Mouse (Mus musculus) kidney, adult 9 months (tissue): ENCODE measurements around the gene Klf16.

ENCODE experiments used
- DNase-seq: peaks from one replicate; pipeline ENCODE4 v3.0.0; 2022

The Klf16 gene

DNA sequence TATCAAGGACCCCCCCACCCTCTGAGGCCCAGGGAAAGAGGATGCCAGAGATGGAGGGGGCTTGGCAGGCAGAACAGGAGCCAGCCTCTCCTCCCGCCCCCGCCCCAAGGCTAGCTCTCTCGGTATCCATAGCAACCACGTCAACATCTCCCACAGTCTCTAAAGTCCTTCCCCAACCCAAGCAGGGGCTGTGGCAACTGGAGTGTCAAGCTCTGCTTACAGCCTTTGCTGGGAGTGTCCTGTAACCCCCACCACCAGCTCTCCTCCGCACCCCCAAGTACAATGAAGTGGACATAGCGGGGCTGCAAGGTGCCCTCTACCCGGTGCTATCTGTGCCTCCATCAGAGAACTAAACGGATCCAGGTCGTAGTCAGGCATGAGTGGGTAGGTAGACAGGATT, 3.2 kb downstream of the Klf16 start:
- no peak for DNase-seq

DNA sequence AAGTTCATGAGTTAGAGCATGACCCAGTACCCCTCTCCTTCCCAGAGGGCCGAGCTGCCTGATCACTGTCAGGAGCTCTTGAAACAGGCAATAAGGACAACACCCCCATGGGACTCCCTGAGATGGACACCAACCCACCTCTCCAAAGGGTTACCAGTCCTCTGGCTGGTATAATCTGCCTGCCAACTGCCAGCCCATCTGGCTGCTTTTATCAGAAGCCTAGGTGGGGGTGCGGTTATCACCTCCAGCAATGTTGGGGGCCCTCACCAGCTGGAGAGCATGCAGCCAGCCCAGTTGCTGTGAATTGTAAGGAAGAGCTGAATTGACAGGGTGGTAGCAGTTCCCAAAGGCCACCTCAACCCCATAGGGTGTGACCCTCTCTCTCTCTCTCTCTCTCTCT, 4.6 kb downstream of the Klf16 start:
- no peak for DNase-seq

DNA sequence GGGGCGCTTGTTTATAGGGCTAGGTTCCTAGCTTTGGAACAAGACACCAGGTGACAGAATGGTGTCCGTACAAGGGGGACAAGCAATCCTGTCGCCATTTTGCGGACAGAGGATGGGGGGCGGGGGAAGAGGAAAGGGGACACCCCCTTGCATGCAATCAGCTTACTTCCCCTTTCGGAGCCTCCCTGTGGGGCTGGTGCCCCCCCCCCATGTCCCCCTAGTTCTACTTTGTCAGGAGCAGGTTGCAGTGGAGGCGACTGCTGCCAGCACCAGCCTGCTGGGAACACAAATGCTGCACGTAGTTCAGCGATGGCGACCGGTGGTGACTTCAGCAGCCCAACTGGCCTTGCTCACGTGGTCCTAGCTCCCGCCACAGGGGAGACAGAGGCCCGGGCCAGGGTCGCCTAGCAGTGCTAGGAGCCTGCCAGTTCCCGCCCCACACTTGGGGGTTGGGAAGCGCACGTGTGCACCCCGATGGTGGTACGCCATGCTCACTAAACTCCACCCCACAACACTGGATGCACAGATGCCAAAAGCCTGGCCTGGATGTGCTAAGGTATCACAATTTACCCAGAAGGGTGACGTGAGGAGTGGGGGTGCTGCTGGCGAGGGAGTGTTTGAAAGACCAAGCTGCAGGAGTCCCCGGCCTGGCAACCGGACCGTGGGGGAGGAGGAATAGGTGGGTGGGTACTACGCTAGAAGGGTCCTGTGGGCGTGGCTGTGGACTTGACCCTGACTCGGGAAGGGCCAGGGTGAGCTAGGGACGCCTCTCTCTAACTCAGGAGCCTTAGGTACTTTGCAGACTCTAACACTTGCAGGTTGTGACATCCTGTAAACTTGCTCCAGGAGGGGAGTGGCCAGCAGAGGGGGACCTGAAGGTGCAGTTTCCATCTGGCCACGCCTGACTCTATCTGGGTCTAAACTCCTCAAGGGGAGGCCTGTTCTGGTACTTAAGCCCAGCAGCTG, 6.0 kb downstream of the Klf16 start:
- DNase-seq, result no peak

DNA sequence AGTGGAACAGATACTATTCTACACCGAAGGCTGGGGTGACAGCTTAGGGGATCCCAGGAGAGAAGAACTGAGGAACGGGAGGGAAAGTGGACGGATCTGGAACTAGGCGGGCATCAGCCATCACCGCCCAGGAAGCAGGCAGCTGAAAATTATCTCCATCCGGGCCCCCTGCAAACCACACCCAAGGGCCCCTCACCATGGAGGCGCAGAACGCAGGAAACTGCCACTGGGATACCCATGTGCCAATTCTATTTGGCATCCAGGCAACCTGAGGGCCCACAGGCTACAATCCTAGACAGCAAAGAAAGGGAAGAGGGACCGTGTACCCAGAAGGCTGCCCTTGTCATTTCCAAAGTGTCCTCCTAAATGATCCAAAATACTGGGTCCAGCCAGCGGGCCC, 6.7 kb downstream of the Klf16 start:
- DNase-seq, result no peak

DNA sequence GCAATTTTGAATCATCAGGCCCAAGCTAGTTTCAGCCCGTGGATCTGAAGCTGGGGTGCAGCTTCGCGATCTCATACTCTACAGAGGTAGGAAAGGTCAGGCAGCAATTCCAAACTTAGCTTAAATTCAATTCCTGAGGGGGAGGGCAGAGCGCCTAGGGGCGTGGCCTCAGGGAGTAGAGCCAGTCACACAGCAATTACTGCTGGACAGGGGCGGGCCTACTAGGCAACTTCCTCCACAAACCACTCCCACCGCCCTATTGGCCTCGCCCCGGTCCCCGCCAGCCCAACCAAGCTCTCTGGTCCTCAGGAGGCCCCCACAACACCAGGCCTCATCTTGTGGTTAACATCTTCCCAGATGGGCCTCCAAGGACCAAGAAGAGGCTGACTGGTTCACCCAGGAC, 7.5 kb downstream of the Klf16 start:
- peak; percentile 80 for DNase-seq

DNA sequence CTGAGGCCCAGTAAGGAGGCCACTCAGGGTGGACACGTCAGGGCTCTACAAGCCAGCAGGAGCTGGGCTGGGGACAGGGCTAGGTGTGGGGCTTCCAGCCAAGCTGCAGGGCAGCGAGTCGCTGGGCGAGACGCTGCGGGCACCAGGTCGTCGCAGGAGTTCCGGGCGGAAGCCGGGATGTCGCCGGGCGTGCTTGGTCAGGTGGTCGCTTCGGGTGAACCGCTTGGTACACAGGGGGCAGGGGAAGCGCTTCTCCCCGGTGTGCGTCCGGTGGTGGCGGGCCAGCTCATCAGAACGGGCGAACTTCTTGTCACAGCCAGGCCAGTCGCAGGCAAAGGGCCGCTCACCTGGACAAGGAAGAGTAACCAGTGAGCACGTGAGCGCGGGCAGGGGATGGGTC, 8.2 kb downstream of the Klf16 start:
- no peak for DNase-seq

DNA sequence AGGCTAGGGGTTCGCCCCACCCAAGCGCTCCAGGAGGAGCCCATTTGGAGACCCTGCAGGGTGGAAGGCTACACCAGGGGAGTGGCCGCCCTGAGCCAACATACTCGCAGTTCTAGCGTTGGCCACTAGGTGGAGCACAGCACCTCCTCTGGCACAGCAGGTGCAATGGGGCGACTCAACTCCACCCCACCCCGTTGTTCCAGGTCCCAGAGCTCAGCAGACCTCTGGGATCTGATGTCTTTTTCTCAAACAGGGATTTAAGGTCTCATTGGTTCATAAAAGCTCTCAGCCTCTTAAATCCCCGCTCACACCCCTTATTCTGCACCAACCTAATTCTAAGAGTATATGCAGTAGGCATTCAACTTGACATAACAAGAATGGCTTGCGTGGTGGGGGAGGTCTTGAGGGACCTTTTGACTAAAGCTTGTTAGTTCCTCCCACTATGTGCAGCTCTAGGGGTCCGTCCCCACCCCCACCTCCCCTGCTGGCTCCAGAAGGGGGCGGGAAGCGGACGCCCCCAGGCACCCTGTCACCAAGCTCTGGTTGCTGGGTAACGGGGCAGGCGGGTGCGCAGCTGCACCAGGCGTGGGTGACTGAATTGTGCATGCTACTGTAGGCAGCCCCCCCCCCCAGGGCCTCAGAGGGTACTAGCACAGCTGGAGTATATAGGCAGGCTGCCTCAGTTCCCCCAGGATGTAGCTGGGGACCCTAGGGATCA, 10.6 kb downstream of the Klf16 start:
- DNase-seq, result peak; percentile 88

DNA sequence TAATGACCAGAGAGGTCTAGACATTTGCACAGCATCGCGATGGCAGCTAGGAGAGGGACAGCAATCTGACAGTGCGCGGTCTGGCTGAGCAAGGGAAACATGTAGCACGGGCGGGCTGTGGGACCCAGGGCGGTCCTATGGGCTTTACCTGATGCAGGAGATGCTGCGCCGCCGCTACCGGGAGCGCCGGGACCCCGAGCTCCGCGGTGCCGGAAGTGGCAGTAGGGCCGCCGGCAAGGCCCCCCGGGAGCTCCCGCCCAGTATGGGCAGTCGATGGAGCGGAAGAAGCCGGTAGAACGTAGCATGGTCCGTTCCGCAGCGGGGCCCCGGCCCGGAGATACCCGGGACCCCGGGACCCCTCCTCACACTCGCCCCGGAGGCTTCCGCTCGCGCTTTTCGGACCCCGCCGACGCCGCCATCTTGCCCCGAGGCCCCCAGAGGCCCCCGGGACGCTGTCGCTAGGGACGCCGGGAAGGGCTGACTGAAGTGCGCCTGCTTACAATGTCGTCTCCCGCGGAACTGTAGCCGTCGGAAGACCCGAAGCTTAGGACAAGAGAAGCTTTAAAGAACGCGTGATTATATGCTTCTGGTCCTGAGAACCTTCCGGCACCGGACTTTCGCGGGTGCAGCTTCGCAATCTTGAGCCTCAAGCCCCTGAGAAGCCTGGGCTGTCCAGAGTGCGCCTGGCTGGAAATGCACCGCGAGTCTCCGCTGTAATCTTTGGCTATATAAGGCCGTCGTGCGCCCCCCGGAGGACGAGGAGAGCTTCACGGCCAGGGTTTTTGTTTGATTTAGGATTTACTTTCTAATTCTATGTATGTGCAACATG, 15.8 kb downstream of the Klf16 start, which contains the start of gene Rexo1:
Rexo1 (minus strand) TSS at position 445 of the 829 bp plus-strand sequence.
- peak; percentile 97 for DNase-seq

DNA sequence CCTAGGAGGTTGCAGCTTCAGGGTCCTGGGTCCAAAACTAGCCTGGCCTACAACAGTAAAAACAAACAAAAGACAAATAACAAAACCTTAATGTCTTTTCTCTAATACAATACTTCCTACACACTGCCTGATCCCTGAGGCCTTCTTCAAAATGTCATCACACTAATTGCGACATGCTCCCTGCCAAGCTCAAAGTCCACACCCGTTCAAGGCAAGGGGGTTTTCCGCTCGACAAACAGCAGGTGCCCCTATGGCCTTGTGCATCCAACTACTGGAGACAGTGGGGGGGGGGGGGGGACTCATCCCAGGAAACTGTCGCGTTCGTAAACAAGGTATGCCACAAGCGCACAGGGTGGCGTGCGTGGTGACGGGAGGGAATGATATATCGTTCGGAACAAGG, 16.5 kb downstream of the Klf16 start:
- DNase-seq, result peak; percentile 56

DNA sequence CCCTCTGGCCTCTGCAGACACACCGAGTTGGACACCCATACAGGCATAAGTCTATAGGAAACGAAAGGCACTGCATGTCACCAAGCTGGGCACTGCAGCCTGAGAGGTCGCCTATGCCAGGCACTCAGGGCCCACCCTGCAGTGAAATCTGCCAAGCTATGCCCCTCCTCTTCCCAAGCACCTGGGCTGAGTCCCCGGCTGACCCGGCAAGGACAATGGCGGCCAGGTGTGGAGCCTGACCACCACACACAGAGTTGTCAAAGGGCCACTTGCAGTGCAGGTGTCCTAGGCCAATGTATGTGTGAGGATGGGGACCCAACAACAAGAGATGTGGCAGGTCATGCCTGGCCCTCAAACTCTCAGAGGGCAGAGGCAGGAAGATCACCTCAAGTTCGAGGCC, 17.7 kb downstream of the Klf16 start:
- DNase-seq, result no peak

DNA sequence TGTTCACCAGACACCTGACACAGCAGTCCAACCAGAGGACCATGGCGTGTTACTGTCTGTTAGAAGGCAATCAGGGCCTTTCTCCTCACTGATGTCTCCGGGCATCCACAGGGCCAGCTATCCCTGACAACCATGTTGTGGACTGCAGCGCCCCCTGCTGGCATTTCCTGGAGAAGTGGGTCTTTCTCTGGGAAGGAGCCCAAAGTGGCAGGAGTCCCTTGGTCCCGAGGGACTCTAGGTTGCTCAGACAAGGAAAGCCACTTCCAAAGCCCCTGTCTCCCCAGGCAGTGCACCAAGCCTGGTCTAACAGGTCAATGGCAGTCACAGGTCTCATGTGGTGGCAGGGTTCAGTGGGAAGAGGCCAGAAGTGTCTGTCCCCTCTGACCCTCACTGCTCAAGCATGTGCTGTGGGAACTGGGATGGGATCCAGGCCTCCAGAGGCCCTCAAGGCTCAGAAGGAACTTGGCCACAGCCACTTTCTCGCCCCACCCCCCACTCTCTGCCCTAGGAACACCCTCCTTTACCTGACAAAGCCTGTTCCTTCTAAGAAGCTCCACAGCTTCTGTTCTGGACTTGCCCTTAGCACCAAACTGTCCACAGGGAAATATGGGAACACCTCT, 19.7 kb downstream of the Klf16 start:
- DNase-seq, result peak; percentile 88

DNA sequence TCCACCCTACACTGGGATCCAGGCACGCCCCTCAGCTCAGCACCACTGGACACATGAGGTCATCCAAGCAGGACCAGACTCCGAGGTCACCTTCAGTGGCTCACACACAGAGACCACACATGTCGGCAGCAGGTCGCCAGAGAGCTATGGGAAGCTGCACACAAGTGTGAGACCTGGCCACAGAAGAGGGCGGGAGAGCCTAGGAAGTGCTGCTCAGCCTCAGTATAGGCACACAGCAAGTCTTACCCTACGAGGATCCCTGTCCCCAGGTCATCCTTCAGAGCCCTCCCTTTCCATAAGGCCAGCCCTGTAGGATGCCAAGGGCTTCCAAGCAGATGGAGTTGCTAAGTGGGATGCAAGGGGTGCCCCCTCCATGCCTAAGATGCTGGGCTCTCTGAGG, 23.1 kb downstream of the Klf16 start:
- no peak for DNase-seq

DNA sequence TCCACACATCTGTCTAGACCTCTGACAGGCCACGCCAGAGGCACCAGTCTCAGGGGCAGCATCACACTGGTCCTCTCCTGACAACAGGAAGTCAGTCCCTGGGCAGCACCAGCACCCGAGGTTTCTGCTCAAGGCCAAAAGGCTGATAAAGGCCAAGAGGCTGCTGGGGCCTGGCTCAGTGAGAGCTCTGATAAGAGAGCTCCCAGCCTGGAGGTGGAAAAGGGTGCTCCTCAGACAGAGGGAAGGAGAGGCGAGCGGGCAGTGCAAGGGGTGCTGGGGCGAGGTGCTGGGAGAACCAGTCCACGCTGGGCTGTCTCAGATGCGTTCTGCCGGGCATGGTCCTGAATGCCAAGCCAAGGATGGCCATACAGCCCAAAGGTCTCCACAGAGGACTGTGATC, 23.5 kb downstream of the Klf16 start:
- DNase-seq, result no peak

DNA sequence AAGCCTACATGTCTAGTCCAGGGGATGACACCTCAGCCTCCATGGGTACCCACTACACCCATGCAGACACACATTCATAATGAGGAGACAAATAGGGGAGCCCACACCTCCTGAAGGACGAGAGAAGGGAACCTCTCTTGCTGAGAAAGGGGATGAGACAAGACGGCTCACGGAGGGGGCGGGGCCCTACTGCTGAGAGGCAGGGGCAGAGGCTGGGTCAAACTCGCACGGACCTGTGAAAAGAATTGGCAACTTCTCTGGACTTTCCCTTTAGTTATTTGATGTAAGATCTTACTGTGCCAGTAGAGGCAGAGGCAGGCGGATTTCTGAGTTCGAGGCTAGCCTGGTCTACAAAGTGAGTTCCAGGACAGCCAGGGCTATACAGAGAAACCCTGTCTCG, 24.8 kb downstream of the Klf16 start:
- DNase-seq, result no peak

DNA sequence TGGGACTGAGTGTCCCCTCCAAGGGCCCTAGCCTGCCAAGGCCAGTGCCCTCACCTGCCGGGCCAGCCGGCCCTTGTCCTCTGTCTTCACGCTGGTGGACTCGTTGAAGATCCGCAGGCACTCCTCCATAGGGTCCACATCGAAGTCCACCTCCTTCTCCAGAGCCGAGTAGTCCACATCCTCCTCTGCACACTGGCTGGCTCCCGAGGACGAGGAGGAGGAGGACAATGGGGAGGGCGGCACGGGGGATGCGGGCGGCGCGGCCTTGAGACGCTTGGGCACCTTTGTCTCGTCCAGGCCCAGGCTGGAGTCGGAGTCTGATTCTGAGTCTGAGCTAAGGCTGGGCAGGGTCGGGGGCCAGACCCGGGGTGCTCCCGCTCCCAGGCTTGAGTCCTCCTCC, 27.8 kb downstream of the Klf16 start:
- no peak for DNase-seq

DNA sequence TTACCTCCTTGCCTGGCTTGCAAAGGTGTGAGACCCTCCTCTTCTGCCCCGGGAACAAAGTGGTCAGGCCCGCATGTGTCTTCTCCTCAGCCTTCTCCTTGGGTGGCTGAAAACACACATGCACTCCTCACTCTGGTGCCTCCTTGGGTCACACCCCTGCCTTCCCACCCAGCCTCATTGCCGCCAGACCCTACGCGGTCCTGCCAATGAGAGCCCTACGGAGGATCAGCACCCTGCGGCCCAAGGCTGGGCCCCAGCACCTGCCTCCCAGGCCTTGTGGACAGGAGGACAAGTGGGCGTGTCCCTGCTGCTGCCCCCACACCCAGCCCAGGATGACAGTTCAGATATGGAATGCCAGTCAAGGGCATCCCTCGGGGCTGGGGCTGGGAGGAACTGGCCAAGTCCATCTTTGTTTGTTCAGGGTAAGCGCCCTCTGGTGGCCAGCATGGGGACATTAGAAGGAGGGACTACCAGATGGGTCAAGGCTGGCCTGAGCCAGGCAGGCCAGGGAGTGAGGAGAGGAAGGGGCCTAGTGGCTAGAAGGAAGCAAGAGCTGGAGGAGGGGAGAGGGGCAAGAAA, 28.6 kb downstream of the Klf16 start:
- DNase-seq, result peak; percentile 56

DNA sequence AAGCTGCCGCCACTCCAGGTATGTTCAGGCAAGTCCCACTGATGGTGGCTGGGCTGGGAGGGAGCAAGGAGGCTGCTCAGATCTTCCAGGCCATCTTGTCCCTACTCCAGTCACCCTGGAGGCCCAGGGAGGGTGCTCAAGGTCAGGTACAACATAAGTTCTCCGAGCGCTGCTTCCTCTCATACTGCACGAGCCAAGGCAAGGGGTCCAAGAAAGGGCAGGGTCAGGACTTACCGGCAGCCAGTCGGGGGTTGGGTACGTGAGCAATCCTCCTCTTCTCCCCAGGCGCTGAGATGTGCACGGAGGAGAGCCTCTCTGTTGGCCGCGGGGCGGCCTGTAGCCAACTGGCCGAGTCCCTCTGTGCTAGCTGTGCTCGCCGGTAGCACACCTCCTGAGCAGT, 29.6 kb downstream of the Klf16 start:
- DNase-seq, result no peak

DNA sequence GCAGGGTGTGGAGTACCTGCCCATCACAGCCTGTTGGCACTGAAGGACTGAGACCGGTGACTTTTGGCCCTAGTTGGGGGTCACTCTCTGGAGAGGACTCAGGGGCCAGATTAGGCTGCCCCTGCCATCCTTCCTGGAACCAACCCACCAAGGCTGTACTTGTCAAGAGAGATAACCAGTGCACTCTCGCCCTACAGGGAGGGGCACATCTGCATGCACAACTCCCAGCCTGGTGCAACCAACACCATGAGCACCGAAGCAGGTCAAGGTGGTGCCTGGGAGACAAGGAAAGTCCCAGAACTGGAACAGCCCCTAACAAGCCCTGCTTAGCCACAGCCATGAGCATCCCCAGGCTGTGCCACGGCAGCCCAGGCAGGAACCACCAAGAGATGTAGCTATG, 30.2 kb downstream of the Klf16 start:
- DNase-seq, result no peak

DNA sequence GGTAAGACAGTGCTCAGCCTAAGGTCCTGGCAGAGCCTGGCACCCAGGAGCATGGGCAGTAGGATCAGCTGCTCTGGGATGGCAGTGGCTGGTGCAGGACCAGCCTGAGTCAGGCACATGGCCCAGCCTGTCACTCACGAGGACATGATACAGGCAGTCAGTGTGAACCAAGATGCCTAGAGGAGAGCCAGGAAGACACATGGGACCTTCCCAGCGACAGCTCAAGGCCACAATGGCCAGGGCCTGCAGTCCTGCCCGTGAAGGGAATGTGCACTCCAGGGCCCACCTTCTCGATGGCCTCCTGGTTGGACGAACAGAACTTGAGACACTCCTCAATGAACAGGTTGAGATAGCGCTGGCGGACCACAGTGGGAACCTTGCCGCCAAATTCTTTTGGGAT, 31.5 kb downstream of the Klf16 start:
- DNase-seq, result no peak

DNA sequence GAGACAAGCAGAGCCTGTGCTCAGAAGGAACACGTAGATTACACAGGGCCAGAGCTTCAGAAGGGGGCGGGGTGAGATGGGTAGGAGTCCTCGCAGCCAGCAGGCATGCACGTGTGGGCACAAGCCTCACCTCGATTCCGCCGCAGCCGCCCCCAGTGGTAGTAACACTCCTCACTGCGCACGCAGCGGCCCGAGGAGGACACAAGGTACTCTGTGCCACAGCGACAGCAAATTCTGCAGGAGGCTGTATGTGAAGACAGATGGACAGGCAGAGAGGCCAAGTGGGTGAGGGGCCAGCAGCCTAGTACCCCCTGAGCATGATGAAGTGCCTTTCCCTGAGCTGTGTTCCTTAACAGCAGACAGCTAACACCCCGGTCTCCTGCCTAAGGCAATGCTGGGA, 33.2 kb downstream of the Klf16 start:
- DNase-seq, result no peak

DNA sequence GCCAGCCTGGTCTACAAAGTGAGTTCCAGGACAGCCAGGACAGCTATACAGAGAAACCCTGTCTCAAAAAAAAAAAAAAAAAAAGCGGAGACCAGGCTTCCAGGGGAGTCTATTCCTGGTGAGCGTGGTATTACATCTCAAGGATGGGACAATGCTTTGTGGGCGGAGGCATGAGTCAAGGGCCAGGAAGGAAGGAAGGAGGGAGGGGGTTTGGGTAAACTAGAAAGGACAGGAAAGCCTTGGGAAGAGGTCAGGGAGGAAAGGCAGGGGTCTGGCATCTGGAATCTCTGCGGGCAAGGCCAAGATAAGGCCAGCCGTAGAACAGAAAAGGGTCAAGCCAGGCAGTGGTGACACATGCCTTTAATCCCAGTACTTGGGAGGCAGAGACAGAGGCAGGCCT, 37.6 kb downstream of the Klf16 start:
- no peak for DNase-seq

DNA sequence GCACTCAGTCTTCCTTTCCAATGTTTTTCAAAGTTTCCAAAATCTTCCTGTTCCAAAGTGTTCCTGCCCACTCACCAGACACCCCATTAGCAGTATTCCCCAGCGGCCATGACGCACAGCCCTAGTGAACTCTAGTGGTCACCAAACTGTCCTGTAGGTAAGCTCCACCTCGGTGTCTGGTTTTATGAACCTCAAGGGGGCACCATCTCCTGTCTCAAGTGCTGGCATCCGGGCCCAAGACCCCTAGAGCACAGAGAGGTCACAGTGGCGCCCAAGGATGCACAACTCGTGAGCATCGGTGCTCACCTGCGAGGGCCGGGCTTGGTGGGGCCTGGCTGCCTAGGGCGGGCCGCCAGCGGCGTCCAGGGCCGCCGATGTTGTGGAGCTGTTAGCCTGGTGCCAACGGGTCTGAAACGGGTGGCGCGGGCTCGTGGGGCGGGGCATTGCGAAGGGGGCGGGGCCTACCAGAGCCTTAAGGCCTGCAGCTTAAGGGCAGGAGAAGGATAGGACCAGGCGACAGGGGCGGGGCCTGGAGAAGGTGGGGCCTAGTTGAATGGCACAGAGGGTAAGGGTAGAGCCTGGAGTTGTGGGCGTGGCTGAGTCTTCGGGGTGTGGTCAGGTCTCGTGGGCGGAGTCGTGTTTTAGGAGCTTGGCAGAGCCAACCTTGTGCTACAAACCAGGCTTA, 38.3 kb downstream of the Klf16 start, which contains the start of gene Atp8b3:
Atp8b3 (minus strand) TSS at position 415 of the 685 bp plus-strand sequence.
- DNase-seq, result peak; percentile 90
